30 mouse cellular contexts compared by ENCODE assay signal in the genomic region with DNA sequence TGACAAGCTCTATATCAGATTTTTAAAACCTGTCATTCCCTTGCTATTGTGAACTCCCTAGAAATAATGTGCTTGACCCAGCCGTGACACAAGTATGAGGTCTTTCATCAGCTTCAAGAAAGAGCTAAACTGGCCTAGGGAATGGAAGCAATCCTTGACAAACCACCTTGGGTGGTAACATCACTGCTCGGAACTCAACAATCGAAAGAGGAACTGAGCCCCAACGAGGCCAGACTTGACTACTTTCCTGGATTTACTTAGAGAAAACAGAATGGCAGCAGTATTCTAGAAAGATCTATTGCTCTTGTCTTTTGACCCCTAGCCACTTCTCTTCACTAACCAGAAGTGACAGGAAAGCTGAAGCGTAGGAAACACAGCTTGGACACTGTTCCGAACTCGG.
DNase-seq lines count a peak whose midpoint lies in the region; ATAC-seq and TF ChIP-seq lines count a peak whose summit lies in the region.
"Had no signal": no experiment of that assay in that cellular context is flagged by ENCODE, and none has a peak within 500 bp of the region (broad histone marks: within the 10 kb centered on the region; RNA-seq: fewer than 3 reads in every experiment).

No protein-coding gene starts in this region.

- H3K27me3 ChIP-seq in midbrain, embryonic 10.5 days (ENCODE audit: low read depth, poor library complexity, severe bottlenecking) = no peaks in the 10 kb centered on the region
- H3K27me3 ChIP-seq in midbrain, embryonic 15.5 days (replicated peaks) = no peaks in the 10 kb centered on the region
- no peaks in the 10 kb centered on the region for H3K27me3 ChIP-seq in MEL (ENCODE audit: control insufficient read depth in 1 of 2, insufficient read depth in 2 of 2, low read length in 2 of 2)
- H3K27me3 ChIP-seq: hindbrain, embryonic 13.5 days; limb, embryonic 13.5 days; lung, embryonic 15.5 days; neural tube, embryonic 13.5 days; stomach, embryonic 15.5 days had no signal

- peaks cover 28% of the 10 kb centered on the region for H3K4me1 ChIP-seq in midbrain, embryonic 10.5 days
- peaks cover 9% of the 10 kb centered on the region for H3K4me1 ChIP-seq in midbrain, embryonic 15.5 days
- peaks cover 0 to 5% of the 10 kb centered on the region in 2 experiments; a peak in 2 of 4 replicates for H3K4me1 ChIP-seq in MEL (ENCODE audit: control insufficient read depth in 1 of 2, insufficient read depth in 2 of 2, low read length in 2 of 2)

- no peak for TF ChIP-seq RAD21 in MEL (IDR thresholded peaks at IDR 0.05; ENCODE audit: low read depth, low read length)

- H3K4me2 ChIP-seq in midbrain, embryonic 15.5 days = no peak overlapping the region
- H3K4me2 ChIP-seq: heart, embryonic 11.5 days; hindbrain, embryonic 13.5 days; limb, embryonic 13.5 days; liver, embryonic 11.5 days; lung, embryonic 15.5 days; neural tube, embryonic 13.5 days; stomach, embryonic 15.5 days had no signal

- no peak for TF ChIP-seq POLR2A in MEL (IDR thresholded peaks at IDR 0.05; ENCODE audit: control insufficient read depth in 1 of 2, insufficient read depth in 1 of 2, low read depth in 1 of 2, low read length in 2 of 2, poor library complexity in 1 of 2)

- no peak overlapping the region for H3K4me3 ChIP-seq in midbrain, embryonic 10.5 days
- H3K4me3 ChIP-seq in midbrain, embryonic 15.5 days = no peak overlapping the region
- no peak overlapping the region for H3K4me3 ChIP-seq in MEL (ENCODE audit: control insufficient read depth in 1 of 2, insufficient read depth in 1 of 2, low read depth in 2 of 2, low read length in 2 of 2)
- H3K4me3 ChIP-seq: hindbrain, embryonic 13.5 days; layer of hippocampus, adult 2 months; left cerebral cortex, adult 2 months; limb, embryonic 13.5 days; lung, embryonic 15.5 days; myocyte; neural tube, embryonic 13.5 days; stomach, embryonic 15.5 days had no signal

- no peaks in the 10 kb centered on the region for H3K9me3 ChIP-seq in midbrain, embryonic 10.5 days (replicated peaks)
- no peaks in the 10 kb centered on the region for H3K9me3 ChIP-seq in midbrain, embryonic 15.5 days
- no peaks in the 10 kb centered on the region for H3K9me3 ChIP-seq in MEL (replicated peaks; ENCODE audit: insufficient read depth, low read length)
- H3K9me3 ChIP-seq: G1E; hindbrain, embryonic 13.5 days; limb, embryonic 13.5 days; lung, embryonic 15.5 days; neural tube, embryonic 13.5 days; stomach, embryonic 15.5 days had no signal

- DNase-seq in midbrain, embryonic 10.5 days (ENCODE audit: low spot score) = no peak
- peak; percentile 23 for DNase-seq in MEL (ENCODE audit: low read depth, low spot score)
- DNase-seq in MN1 (ENCODE audit: low spot score) = no peak
- no peak for DNase-seq in frontal cortex, adult 2 months (ENCODE audit: extremely low spot score in 1 of 2, low spot score in 1 of 2)
- DNase-seq in lung, postnatal 14 days = no peak
- DNase-seq: adrenal gland, postnatal 25 days; cerebellum, adult 11-12 months; cerebellum, postnatal 10 days; gastrocnemius, postnatal 10 days; heart, postnatal 36 days; kidney, adult 11 months; kidney, postnatal 25 days; lung, postnatal 36 days; retina, postnatal 1 day; right cerebral cortex, postnatal 14 days had no signal

- TF ChIP-seq EP300 in MEL (IDR thresholded peaks at IDR 0.05; ENCODE audit: low read depth in 1 of 2, low read length in 2 of 2) = no peak

- H3K9ac ChIP-seq in midbrain, embryonic 15.5 days = no peak overlapping the region
- no peak overlapping the region for H3K9ac ChIP-seq in MEL (ENCODE audit: control insufficient read depth, low read depth, low read length, poor library complexity, severe bottlenecking)
- H3K9ac ChIP-seq: hindbrain, embryonic 13.5 days; limb, embryonic 13.5 days; lung, embryonic 15.5 days; neural tube, embryonic 13.5 days; stomach, embryonic 15.5 days had no signal

- peak overlapping the region; percentile 90 for H3K27ac ChIP-seq in midbrain, embryonic 10.5 days (replicated peaks)
- H3K27ac ChIP-seq in midbrain, embryonic 15.5 days = no peak overlapping the region
- no peak overlapping the region for H3K27ac ChIP-seq in MEL (ENCODE audit: control insufficient read depth, low read depth, low read length)
- H3K27ac ChIP-seq: hindbrain, embryonic 13.5 days; layer of hippocampus, adult 2 months; left cerebral cortex, adult 2 months; limb, embryonic 13.5 days; neural tube, embryonic 13.5 days; stomach, embryonic 15.5 days had no signal

- H3K36me3 ChIP-seq in midbrain, embryonic 10.5 days = 0 out of 2 replicates have a peak, but pooled peaks cover 8% of the 10 kb centered on the region
- no peaks in the 10 kb centered on the region for H3K36me3 ChIP-seq in midbrain, embryonic 15.5 days (replicated peaks)
- peaks cover 0 to 3% of the 10 kb centered on the region in 2 experiments; a peak in 1 of 4 replicates for H3K36me3 ChIP-seq in MEL (ENCODE audit: control insufficient read depth in 1 of 2, insufficient read depth in 2 of 2, low read length in 2 of 2)
- H3K36me3 ChIP-seq: G1E; hindbrain, embryonic 13.5 days; limb, embryonic 13.5 days; lung, embryonic 15.5 days; neural tube, embryonic 13.5 days; stomach, embryonic 15.5 days had no signal

- WGBS in midbrain, embryonic 10.5 days = 91% methylated on average over 7 of the region's 7 CpGs
- WGBS in midbrain, embryonic 15.5 days = 89% methylated on average over 7 of the region's 7 CpGs

- H3K79me2 ChIP-seq in MEL (ENCODE audit: control insufficient read depth, insufficient read depth, low read length, poor library complexity) = no peaks in the 10 kb centered on the region

- no peak for TF ChIP-seq CTCF in MEL (IDR thresholded peaks at IDR 0.05 in 2 of 3, conservative IDR thresholded peaks at IDR 0.05 in 1 of 3; ENCODE audit: control insufficient read depth in 1 of 3, insufficient read depth in 1 of 3, low read depth in 2 of 3, low read length in 3 of 3, poor library complexity in 1 of 3, severe bottlenecking in 1 of 3)

- ATAC-seq in midbrain, embryonic 15.5 days (replicated peaks) = no peak
- peak; percentile 77 for ATAC-seq in megakaryocyte, adult 5-6 weeks (ENCODE audit: poor library complexity, severe bottlenecking)
- ATAC-seq: forebrain, embryonic 16.5 days; midbrain, embryonic 16.5 days had no signal

TF ChIP-seq in MEL, 35 proteins besides CTCF, POLR2A, EP300 and RAD21:
- TF ChIP-seq POLR2AphosphoS2 (IDR thresholded peaks at IDR 0.05; ENCODE audit: low read length) (no peak), ZKSCAN1 (IDR thresholded peaks at IDR 0.05; ENCODE audit: low read depth, low read length) (no peak), ETS1 (IDR thresholded peaks at IDR 0.05; ENCODE audit: low read depth, low read length) (no peak), MYB (IDR thresholded peaks at IDR 0.05; ENCODE audit: low read depth, low read length) (no peak), TBP (IDR thresholded peaks at IDR 0.05; ENCODE audit: low read depth, low read length) (no peak), SMC3 (IDR thresholded peaks at IDR 0.05; ENCODE audit: low read depth, low read length) (no peak), MAFK (IDR thresholded peaks at IDR 0.05; ENCODE audit: borderline replicate concordance, low read depth, low read length) (no peak), MYC (IDR thresholded peaks at IDR 0.05; ENCODE audit: low read depth, low read length) (no peak), CHD2 (IDR thresholded peaks at IDR 0.05; ENCODE audit: low read length) (no peak), NELFE (IDR thresholded peaks at IDR 0.05; ENCODE audit: low read depth, low read length) (no peak), ZC3H11A (IDR thresholded peaks at IDR 0.05; ENCODE audit: low read depth, low read length) (no peak), JUND (IDR thresholded peaks at IDR 0.05; ENCODE audit: low read depth, low read length) (no peak), USF2 (IDR thresholded peaks at IDR 0.05; ENCODE audit: borderline replicate concordance in 1 of 2, insufficient read depth in 1 of 2, low read depth in 1 of 2, low read length in 2 of 2) (no peak), NRF1 (IDR thresholded peaks at IDR 0.05; ENCODE audit: insufficient read depth, low read depth, low read length, poor library complexity, severe bottlenecking) (no peak), UBTF (IDR thresholded peaks at IDR 0.05; ENCODE audit: borderline replicate concordance, insufficient read depth, low read depth, low read length) (no peak), SIN3A (IDR thresholded peaks at IDR 0.05; ENCODE audit: low read length) (no peak), MEF2A (IDR thresholded peaks at IDR 0.05; ENCODE audit: extremely low read depth, insufficient replicate concordance, low read depth, low read length, poor library complexity, severe bottlenecking) (no peak), BHLHE40 (IDR thresholded peaks at IDR 0.05; ENCODE audit: borderline replicate concordance, low read depth, low read length) (no peak), RCOR1 (IDR thresholded peaks at IDR 0.05; ENCODE audit: low read depth, low read length) (no peak)
